ENCODE assay signal across 20 mouse cellular contexts in genomic region chr5:117894050-117894449, GRCm38 (mm10).
A peak's percentile ranks its signal among the peaks of the same experiment; 100 is the strongest.
DNase-seq lines count a peak whose midpoint lies in the region; ATAC-seq and TF ChIP-seq lines count a peak whose summit lies in the region.
"Had no signal": no experiment of that assay in that cellular context is flagged by ENCODE, and none has a peak within 500 bp of the region (broad histone marks: within the 10 kb centered on the region; RNA-seq: fewer than 3 reads in every experiment).

No protein-coding gene starts in this region.

- TF ChIP-seq CTCF in lung, adult 2 months (IDR thresholded peaks at IDR 0.05; ENCODE audit: insufficient read depth, low read length), result no peak
- no peak for TF ChIP-seq CTCF in lung, postnatal 0 days (IDR thresholded peaks at IDR 0.05)

- H3K27ac ChIP-seq in lung, embryonic 15.5 days, result no peak overlapping the region
- H3K27ac ChIP-seq in lung, postnatal 0 days (ENCODE audit: low read length), result no peak overlapping the region
- H3K27ac ChIP-seq: embryonic facial prominence, embryonic 10.5 days; embryonic facial prominence, embryonic 12.5 days; forebrain, embryonic 13.5 days; forebrain, embryonic 15.5 days had no signal

- peak; percentile 53 for TF ChIP-seq EP300 in lung, postnatal 0 days (IDR thresholded peaks at IDR 0.05)

- DNase-seq in lung, adult 2 months, result no peak
- DNase-seq in lung, postnatal 0 days (ENCODE audit: low spot score), result peak; percentile 44
- no peak for DNase-seq in lung, postnatal 10 days
- peak; percentile 3 for DNase-seq in lung, postnatal 36 days
- DNase-seq in MN1 (ENCODE audit: low spot score), result no peak
- DNase-seq: adrenal gland, adult 8-10 months; adrenal gland, postnatal 14 days; adrenal gland, postnatal 36 days; cerebellum, adult 11-12 months; cerebellum, adult 2 months; cerebellum, adult 9-10 months; cerebellum, postnatal 10 days; cerebellum, postnatal 25 days had no signal

- no peaks in the 10 kb centered on the region for H3K27me3 ChIP-seq in lung, embryonic 15.5 days
- H3K27me3 ChIP-seq in lung, postnatal 0 days (replicated peaks; ENCODE audit: insufficient read depth, low read length), result no peaks in the 10 kb centered on the region
- H3K27me3 ChIP-seq: embryonic facial prominence, embryonic 12.5 days; forebrain, embryonic 13.5 days; forebrain, embryonic 15.5 days had no signal

- H3K4me3 ChIP-seq in lung, embryonic 15.5 days, result no peak overlapping the region
- H3K4me3 ChIP-seq in lung, adult 2 months (replicated peaks; ENCODE audit: extremely low read depth, low read depth, low read length), result no peak overlapping the region
- H3K4me3 ChIP-seq in lung, postnatal 0 days (ENCODE audit: low read depth, low read length), result no peak overlapping the region
- H3K4me3 ChIP-seq: embryonic facial prominence, embryonic 10.5 days; embryonic facial prominence, embryonic 12.5 days; forebrain, embryonic 13.5 days; forebrain, embryonic 15.5 days had no signal

- H3K4me2 ChIP-seq in lung, embryonic 15.5 days, result no peak overlapping the region
- no peak overlapping the region for H3K4me2 ChIP-seq in lung, postnatal 0 days (replicated peaks; ENCODE audit: low read depth, low read length)
- H3K4me2 ChIP-seq: embryonic facial prominence, embryonic 12.5 days; forebrain, embryonic 13.5 days; forebrain, embryonic 15.5 days had no signal

- H3K9ac ChIP-seq in lung, embryonic 15.5 days, result no peak overlapping the region
- H3K9ac ChIP-seq in lung, postnatal 0 days (replicated peaks; ENCODE audit: low read depth), result no peak overlapping the region
- H3K9ac ChIP-seq: embryonic facial prominence, embryonic 12.5 days; forebrain, embryonic 13.5 days; forebrain, embryonic 15.5 days had no signal

- peak; percentile 52; the same call in 1 of the 2 replicates for ATAC-seq in lung, embryonic 15.5 days (ENCODE audit: borderline replicate concordance, extremely low read depth, low FRiP score, low TSS enrichment)
- peak; percentile 80 for ATAC-seq in lung, postnatal 0 days
- ATAC-seq: activated CD4-positive, CD25-positive, alpha-beta regulatory T cell, adult 4 months; forebrain, embryonic 13.5 days; forebrain, embryonic 15.5 days; Patski had no signal

- peaks cover 10% of the 10 kb centered on the region; the same call in 1 of the 2 replicates for H3K4me1 ChIP-seq in lung, embryonic 15.5 days
- no peaks in the 10 kb centered on the region for H3K4me1 ChIP-seq in lung, adult 2 months (ENCODE audit: control insufficient read depth, insufficient read depth, low read length)
- H3K4me1 ChIP-seq in lung, postnatal 0 days (ENCODE audit: insufficient read depth, low read depth, low read length), result no peaks in the 10 kb centered on the region

- H3K9me3 ChIP-seq in lung, embryonic 15.5 days, result no peaks in the 10 kb centered on the region
- H3K9me3 ChIP-seq in lung, postnatal 0 days (ENCODE audit: low read length), result no peaks in the 10 kb centered on the region
- H3K9me3 ChIP-seq: embryonic facial prominence, embryonic 10.5 days; embryonic facial prominence, embryonic 12.5 days; forebrain, embryonic 13.5 days; forebrain, embryonic 15.5 days had no signal

- H3K36me3 ChIP-seq in lung, embryonic 15.5 days, result no peaks in the 10 kb centered on the region
- H3K36me3 ChIP-seq in lung, postnatal 0 days (ENCODE audit: insufficient read depth, low read length), result no peaks in the 10 kb centered on the region
- H3K36me3 ChIP-seq: embryonic facial prominence, embryonic 10.5 days; embryonic facial prominence, embryonic 12.5 days had no signal

- no peak for TF ChIP-seq POLR2A in lung, adult 2 months (IDR thresholded peaks at IDR 0.05; ENCODE audit: borderline replicate concordance, extremely low read depth, low read depth, low read length)

- WGBS in lung, embryonic 15.5 days, result 57% methylated on average over 5 of the region's 5 CpGs
- WGBS in lung, adult 2 months, result 63% methylated on average over 5 of the region's 5 CpGs
- 56% methylated on average over 5 of the region's 5 CpGs for WGBS in lung, postnatal 0 days

Comparison
In these comparisons a context has a peak if more than half of its experiments do, and no peak if none do; other contexts are left out.
1. DNase-seq: peak in lung, postnatal 0 days (single experiment) and lung, postnatal 36 days (single experiment); none in lung, adult 2 months (single experiment), lung, postnatal 10 days (single experiment) and MN1 (single experiment).